Mouse (Mus musculus) lung, embryonic 14.5 days (tissue): ENCODE results near the gene Gm17019. TPM values are rescaled to one million over a fixed set of nuclear protein-coding genes. Genes with fewer than 3 reads are reported as not detected.
A peak's percentile ranks its signal among the peaks of the same experiment; 100 is the strongest.
"Not testable (repeated sequence)": the region's sequence is repeated elsewhere in the genome, so short reads cannot be mapped to it uniquely, and the experiment has no call there.

Experiments
- ATAC-seq: fragments of 200-750 bp; cut with Nextera tagmentation; 2 replicates; pipeline ENCODE4 v1.8.0; 2017; ENCODE audit warnings: mild to moderate bottlenecking, moderate TSS enrichment, moderate library complexity; ENCODE audit not compliant: insufficient read depth
- DNase-seq: peaks from one replicate; pipeline ENCODE4 v3.0.0-alpha.2; 2015
- H3K27ac ChIP-seq: fragments of 300-500 bp; sonication (generic); 2 replicates; pipeline ENCODE4 v1.5.1; 2014; ENCODE audit warnings: low read depth, mild to moderate bottlenecking, moderate library complexity
- H3K27me3 ChIP-seq: fragments of 300-500 bp; sonication (generic); 2 replicates; pipeline ENCODE4 v1.6.1; 2014; ENCODE audit warnings: low read length, control low read depth; ENCODE audit not compliant: insufficient read depth
- H3K36me3 ChIP-seq: fragments of 300-500 bp; sonication (generic); 2 replicates; pipeline ENCODE4 v1.6.1; 2014; ENCODE audit warnings: control low read depth; ENCODE audit not compliant: insufficient read depth
- H3K4me1 ChIP-seq: fragments of 300-500 bp; sonication (generic); 2 replicates; pipeline ENCODE4 v1.6.1; 2014; ENCODE audit warnings: antibody characterized with exemption, control low read depth; ENCODE audit not compliant: insufficient read depth
- H3K4me2 ChIP-seq: fragments of 300-500 bp; sonication (generic); 2 replicates; pipeline ENCODE4 v1.6.1; 2014; ENCODE audit warnings: mild to moderate bottlenecking
- H3K4me3 ChIP-seq: fragments of 300-500 bp; sonication (generic); 2 replicates; pipeline ENCODE4 v1.5.1; 2014; ENCODE audit warnings: low read depth, low read length
- H3K9ac ChIP-seq: fragments of 300-500 bp; sonication (generic); 2 replicates; pipeline ENCODE4 v1.6.1; 2014
- H3K9me3 ChIP-seq: fragments of 300-500 bp; sonication (generic); 2 replicates; pipeline ENCODE4 v1.6.1; 2016; ENCODE audit warnings: low read depth, low read length, control low read depth
- CTCF ChIP-seq: IDR thresholded peaks from 2 replicates; pipeline ENCODE4 v1.5.1; 2016; ENCODE audit warnings: antibody characterized with exemption, low read depth
- whole genome bisulfite sequencing: fragments of 180-500 bp; shearing (Covaris S2); extraction: QIAGEN DNeasy Blood & Tissue Kit; methylation state at CpG from one replicate; pipeline ENCODE4 v1.1.7; 2014; 5-methylcytosine and 5-hydroxymethylcytosine counted together
- polyA plus RNA-seq: library from polyadenylated mRNA; unstranded; fragments of >200 nt; fragmentation: Nextera tagmentation; extraction: Ambion mirVana; gene quantifications from 2 replicates; pipeline ENCODE4 v1.2.1, GENCODE M21; 2014

Gene Gm17019
- polyA plus RNA-seq, 1 experiment from 2014 or later, result not detected

- 70% methylated on average over 6 of the region's 7 CpGs for WGBS
- H3K9ac ChIP-seq, H3K4me2 ChIP-seq, ATAC-seq, H3K9me3 ChIP-seq, H3K27ac ChIP-seq, H3K4me3 ChIP-seq, DNase-seq, H3K27me3 ChIP-seq, H3K36me3 ChIP-seq, H3K4me1 ChIP-seq: not testable (repeated sequence)
Observed at GRCm38 (mm10) chr5:14996670-14997249, 36.0 kb downstream of the Gm17019 start.

GRCm38 (mm10) chr5:14994124-14994523, 38.7 kb downstream of the Gm17019 start:
- not testable (repeated sequence) for H3K36me3 ChIP-seq, DNase-seq, H3K9ac ChIP-seq, H3K4me1 ChIP-seq, ATAC-seq, H3K4me3 ChIP-seq, H3K4me2 ChIP-seq, H3K27me3 ChIP-seq, H3K27ac ChIP-seq, H3K9me3 ChIP-seq
- 90% methylated on average over 6 of the region's 6 CpGs for WGBS

GRCm38 (mm10) chr5:14990375-14991158, 42.2 kb downstream of the Gm17019 start:
- WGBS, result 74% methylated on average over 7 of the region's 8 CpGs
- H3K36me3 ChIP-seq, H3K9ac ChIP-seq, H3K4me3 ChIP-seq, H3K27me3 ChIP-seq, ATAC-seq, H3K4me1 ChIP-seq, DNase-seq, H3K9me3 ChIP-seq, H3K4me2 ChIP-seq, H3K27ac ChIP-seq: not testable (repeated sequence)

- H3K9me3 ChIP-seq, H3K4me2 ChIP-seq, ATAC-seq, H3K4me1 ChIP-seq, H3K9ac ChIP-seq, H3K36me3 ChIP-seq, DNase-seq, H3K27ac ChIP-seq, H3K4me3 ChIP-seq, H3K27me3 ChIP-seq: not testable (repeated sequence)
- peak; percentile 7; the same call in 1 of the 2 replicates for TF ChIP-seq CTCF
- 33% methylated on average over 5 of the region's 6 CpGs for WGBS
Observed at GRCm38 (mm10) chr5:14986649-14987387, 46.0 kb downstream of the Gm17019 start.

Other genes starting within 250 kb of the Gm17019 start
- gene Gm9758, start 118.1 kb downstream of the Gm17019 start, polyA plus RNA-seq, result not detected in 2 replicates
- not detected in 2 replicates for gene Speer4e, start 94.6 kb downstream of the Gm17019 start, polyA plus RNA-seq
- not detected in 2 replicates for gene Gm10354, start 54.1 kb downstream of the Gm17019 start, polyA plus RNA-seq